Mouse (Mus musculus) limb, embryonic 11.5 days (tissue): ENCODE results near the gene Ddo. TPM values are rescaled to one million over a fixed set of nuclear protein-coding genes. Genes with fewer than 3 reads are reported as not detected.
A peak's percentile ranks its signal among the peaks of the same experiment; 100 is the strongest.

Experiments used
- ATAC-seq: fragments of 200-750 bp; cut with Nextera tagmentation; 2 replicates; pipeline ENCODE4 v1.8.0; 2017; ENCODE audit warnings: low read depth; ENCODE audit not compliant: insufficient number of reproducible peaks, low FRiP score, low TSS enrichment
- DNase-seq: peaks from one replicate; pipeline ENCODE4 v3.0.0-alpha.2; 2015; ENCODE audit warnings: low spot score
- H3K27ac ChIP-seq: fragments of 300-500 bp; sonication (generic); replicated peaks from 2 replicates; pipeline ENCODE4 v1.5.1; 2014; ENCODE audit warnings: low read depth, mild to moderate bottlenecking, low read length
- H3K27me3 ChIP-seq: fragments of 300-500 bp; sonication (generic); 2 replicates; pipeline ENCODE4 v1.6.1; 2014; ENCODE audit warnings: mild to moderate bottlenecking, low read length, mixed read lengths; ENCODE audit not compliant: control insufficient read depth, insufficient read depth
- H3K36me3 ChIP-seq: fragments of 300-500 bp; sonication (generic); 2 replicates; pipeline ENCODE4 v1.6.1; 2014; ENCODE audit warnings: mild to moderate bottlenecking, low read length, moderate library complexity, mixed read lengths; ENCODE audit not compliant: control insufficient read depth, insufficient read depth
- H3K4me1 ChIP-seq: fragments of 300-500 bp; sonication (generic); 2 replicates; pipeline ENCODE4 v1.6.1; 2014; ENCODE audit warnings: low read length, mixed read lengths; ENCODE audit not compliant: control insufficient read depth, insufficient read depth
- H3K4me2 ChIP-seq: fragments of 300-500 bp; sonication (generic); 2 replicates; pipeline ENCODE4 v1.6.1; 2014; ENCODE audit warnings: low read depth, mild to moderate bottlenecking, moderate library complexity; ENCODE audit not compliant: severe bottlenecking
- H3K4me3 ChIP-seq: fragments of 300-500 bp; sonication (generic); 2 replicates; pipeline ENCODE4 v1.5.1; 2014; ENCODE audit warnings: low read depth, low read length
- H3K9ac ChIP-seq: fragments of 300-500 bp; sonication (generic); 2 replicates; pipeline ENCODE4 v1.6.1; 2014; ENCODE audit warnings: mild to moderate bottlenecking, low read length
- H3K9me3 ChIP-seq: fragments of 300-500 bp; sonication (generic); 2 replicates; pipeline ENCODE4 v1.6.1; 2016; ENCODE audit warnings: low read length; ENCODE audit not compliant: control insufficient read depth
- WGBS: fragments of 180-500 bp; shearing (Covaris S2); extraction: QIAGEN DNeasy Blood & Tissue Kit; methylation state at CpG from one replicate; pipeline ENCODE4 v1.1.7; 2014; 5-methylcytosine and 5-hydroxymethylcytosine counted together
- polyA plus RNA-seq: library from polyadenylated mRNA; unstranded; fragments of >200 nt; fragmentation: Nextera tagmentation; extraction: Ambion mirVana; gene quantifications from 2 replicates; pipeline ENCODE4 v1.2.1, GENCODE M21; 2014

Ddo gene
- polyA plus RNA-seq, 1 experiment from 2014 or later, result 0.15 TPM

DNA sequence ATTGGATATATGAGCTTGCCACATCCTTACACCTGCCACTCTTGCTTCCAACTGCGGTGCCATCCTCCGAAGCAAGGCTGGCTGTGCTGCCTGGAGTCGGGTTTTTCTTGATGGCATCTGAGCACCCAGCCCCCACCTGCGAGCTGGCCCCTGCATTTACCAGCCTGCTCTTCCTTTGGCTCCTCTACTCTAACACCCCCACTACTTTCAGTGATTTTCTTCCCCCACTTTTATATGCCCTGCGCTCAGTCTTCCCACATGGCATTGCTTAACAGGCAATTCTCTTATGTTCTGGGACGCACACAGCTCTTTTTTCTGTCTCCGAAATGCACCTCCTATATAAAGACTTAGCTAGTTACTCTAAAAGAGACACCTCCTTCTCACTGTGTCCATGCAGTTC, 54.5 kb downstream of the Ddo start:
- 92% methylated on average over 7 of the region's 7 CpGs for WGBS
- H3K4me1 ChIP-seq, result peaks cover 8% of the 10 kb centered on the region; the same call in 1 of the 2 replicates
- H3K4me2 ChIP-seq, result no peak overlapping the region
- H3K9me3 ChIP-seq, result no peaks in the 10 kb centered on the region
- DNase-seq (no peak), ATAC-seq (no peak)
- no peak overlapping the region for H3K9ac ChIP-seq
- H3K36me3 ChIP-seq, result no peaks in the 10 kb centered on the region
- H3K27ac ChIP-seq, result no peak overlapping the region
- no peak overlapping the region for H3K4me3 ChIP-seq
- H3K27me3 ChIP-seq, result no peaks in the 10 kb centered on the region

DNA sequence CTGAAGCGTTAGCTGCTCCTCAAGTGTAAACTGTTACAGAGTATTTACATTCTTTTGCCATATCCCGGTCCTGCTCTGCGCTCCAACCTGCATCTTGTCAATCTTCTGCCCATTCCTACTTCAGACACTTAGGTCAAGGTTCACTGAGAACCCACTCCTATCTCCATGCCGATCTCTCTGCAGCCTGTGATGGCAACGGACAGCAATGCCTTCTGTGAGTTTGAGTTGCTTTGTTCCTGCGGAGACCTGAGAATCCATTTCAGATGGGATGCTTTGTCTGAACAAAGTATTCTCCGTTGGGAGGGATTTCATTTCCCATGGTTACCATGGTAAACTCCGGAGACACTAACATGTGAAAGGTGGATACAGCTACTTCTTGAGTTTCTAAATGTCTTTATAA, 55.8 kb downstream of the Ddo start:
- peaks cover 8% of the 10 kb centered on the region; the same call in 1 of the 2 replicates for H3K4me1 ChIP-seq
- H3K27me3 ChIP-seq, result no peaks in the 10 kb centered on the region
- 60% methylated on average over 8 of the region's 8 CpGs for WGBS
- H3K27ac ChIP-seq, result no peak overlapping the region
- no peak overlapping the region for H3K4me2 ChIP-seq
- ATAC-seq (no peak), DNase-seq (peak; percentile 16)
- H3K9me3 ChIP-seq, result no peaks in the 10 kb centered on the region
- no peaks in the 10 kb centered on the region for H3K36me3 ChIP-seq
- H3K9ac ChIP-seq, result no peak overlapping the region
- H3K4me3 ChIP-seq, result no peak overlapping the region

DNA sequence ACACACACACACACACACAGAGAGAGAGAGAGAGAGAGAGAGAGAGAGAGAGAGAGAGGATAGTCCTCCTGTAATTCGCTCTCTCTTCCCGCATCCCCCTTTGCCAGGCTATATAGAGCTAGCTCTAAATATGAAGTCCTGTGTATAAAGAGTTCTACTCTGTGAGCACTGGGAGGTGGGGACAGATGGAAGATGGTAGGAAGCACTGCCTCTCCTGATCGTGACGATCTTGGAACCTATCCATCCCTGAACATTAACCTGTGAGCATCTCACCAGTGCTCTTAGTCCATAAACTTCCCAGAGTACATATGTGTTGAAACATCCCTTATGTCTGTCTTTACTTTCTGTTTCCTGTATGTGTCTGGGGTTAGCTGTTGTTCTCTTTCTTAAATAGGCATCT, 57.2 kb downstream of the Ddo start:
- H3K27ac ChIP-seq, result no peak overlapping the region
- no peak overlapping the region for H3K9ac ChIP-seq
- no peaks in the 10 kb centered on the region for H3K36me3 ChIP-seq
- no peak overlapping the region for H3K4me2 ChIP-seq
- ATAC-seq, result no peak
- no peak for DNase-seq
- 94% methylated on average over 4 of the region's 4 CpGs for WGBS
- H3K4me3 ChIP-seq, result no peak overlapping the region
- H3K4me1 ChIP-seq, result peaks cover 8% of the 10 kb centered on the region; the same call in 1 of the 2 replicates
- H3K9me3 ChIP-seq, result no peaks in the 10 kb centered on the region
- no peaks in the 10 kb centered on the region for H3K27me3 ChIP-seq

DNA sequence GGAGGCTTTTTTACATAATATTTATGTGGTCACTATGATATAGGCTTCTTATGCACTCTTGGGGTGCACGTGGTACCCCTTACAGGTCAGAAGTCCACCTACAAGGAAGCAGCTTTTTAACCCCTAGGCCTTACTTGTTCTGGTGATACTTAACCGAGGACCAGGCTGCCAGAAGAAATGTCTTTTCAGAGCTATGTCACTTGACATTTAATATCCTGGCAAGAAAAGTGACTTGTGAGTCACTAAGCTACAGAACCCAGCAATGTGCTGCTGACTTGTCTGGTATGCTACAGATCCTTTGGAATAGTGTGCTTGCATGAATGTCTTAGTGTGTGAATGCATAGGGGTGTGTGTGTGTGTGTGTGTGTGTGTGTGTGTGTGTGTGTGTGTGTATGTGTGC, 57.6 kb downstream of the Ddo start:
- 66% methylated on average over 2 of the region's 2 CpGs for WGBS
- ATAC-seq, result no peak

DNA sequence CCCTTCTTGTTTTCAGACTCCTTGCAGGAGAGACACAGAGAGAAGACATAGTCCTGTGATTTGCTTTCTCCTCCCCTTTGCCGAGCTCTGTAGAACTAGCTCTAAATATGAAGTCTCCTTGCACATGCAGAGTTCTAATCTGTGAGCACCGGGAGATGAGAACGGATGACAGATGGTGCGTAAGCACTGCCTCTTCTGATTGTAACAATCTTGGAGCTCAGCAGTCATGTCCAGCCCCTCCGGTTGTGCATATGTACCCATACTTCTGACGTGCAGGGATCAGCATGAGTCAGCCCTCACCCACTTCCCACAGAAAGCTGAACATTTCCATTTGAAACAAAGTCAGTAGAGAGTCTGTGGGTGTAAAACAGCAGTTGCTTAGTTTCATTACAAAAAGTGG, 58.5 kb downstream of the Ddo start:
- Histone ChIP-seq H3K4me2 (no peak overlapping the region), H3K27me3 (no peaks in the 10 kb centered on the region), H3K4me1 (peaks cover 6% of the 10 kb centered on the region; the same call in 1 of the 2 replicates), H3K4me3 (no peak overlapping the region), H3K9ac (no peak overlapping the region), H3K9me3 (no peaks in the 10 kb centered on the region), H3K36me3 (no peaks in the 10 kb centered on the region), H3K27ac (no peak overlapping the region)
- DNase-seq, result peak; percentile 17
- no peak for ATAC-seq
- WGBS, result 83% methylated on average over 6 of the region's 6 CpGs

More for the DNA sequence above, 57.6 kb downstream of the Ddo start:
- Histone ChIP-seq H3K27me3 (no peaks in the 10 kb centered on the region), H3K27ac (no peak overlapping the region), H3K4me2 (no peak overlapping the region), H3K4me3 (no peak overlapping the region), H3K9ac (no peak overlapping the region), H3K36me3 (no peaks in the 10 kb centered on the region), H3K4me1 (peaks cover 8% of the 10 kb centered on the region; the same call in 1 of the 2 replicates), H3K9me3 (no peaks in the 10 kb centered on the region)
- peak; percentile 15 for DNase-seq

DNA sequence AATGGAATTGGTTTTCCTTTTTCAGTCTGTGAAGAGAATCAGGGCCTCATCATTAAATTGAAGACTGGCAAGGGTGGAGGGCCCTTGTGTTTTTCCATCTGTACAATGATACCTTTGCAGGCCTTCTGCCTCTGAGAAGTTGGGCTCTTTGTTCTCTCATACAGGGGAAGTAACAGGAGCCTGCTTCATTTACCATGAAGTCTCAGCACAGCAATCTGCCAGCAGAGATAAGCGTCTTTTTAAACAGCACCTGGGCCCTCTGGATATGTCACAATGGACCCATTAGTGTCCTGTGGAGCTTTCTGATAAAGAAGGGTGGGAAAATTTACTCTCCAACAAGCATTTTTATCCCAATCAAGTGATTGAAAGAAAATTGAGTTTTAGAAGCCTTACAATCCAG, 59.1 kb downstream of the Ddo start:
- H3K9me3 ChIP-seq, result no peaks in the 10 kb centered on the region

DNA sequence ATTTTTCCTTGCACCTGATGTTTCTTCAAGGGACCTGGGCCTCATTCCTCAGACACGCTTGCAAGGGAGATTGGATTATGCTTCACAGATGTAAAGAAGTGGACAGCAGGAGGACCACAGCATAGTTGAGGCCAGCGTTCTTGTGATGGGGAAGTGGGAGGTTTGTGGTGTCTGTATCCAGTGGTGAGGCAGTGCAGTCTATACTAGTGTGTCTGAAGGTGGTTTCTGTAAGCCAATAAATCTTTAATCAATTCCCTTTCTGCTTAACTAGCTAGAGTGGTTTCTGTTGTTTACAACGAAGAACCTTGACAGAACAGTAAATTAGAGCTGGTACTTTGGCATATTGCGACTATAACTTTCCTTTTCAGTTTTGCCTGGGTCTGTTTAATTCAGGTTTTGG, 68.8 kb downstream of the Ddo start:
- WGBS, result 59% methylated on average over 4 of the region's 4 CpGs
- no peak for ATAC-seq

More for the DNA sequence above, 59.1 kb downstream of the Ddo start:
- DNase-seq (peak; percentile 2), ATAC-seq (no peak)
- Histone ChIP-seq H3K4me2 (no peak overlapping the region), H3K27ac (no peak overlapping the region), H3K9ac (no peak overlapping the region), H3K36me3 (no peaks in the 10 kb centered on the region), H3K4me1 (peaks cover under 1% of the 10 kb centered on the region; the same call in 1 of the 2 replicates), H3K4me3 (no peak overlapping the region), H3K27me3 (no peaks in the 10 kb centered on the region)
- 66% methylated on average over 1 of the region's 1 CpGs for WGBS

DNA sequence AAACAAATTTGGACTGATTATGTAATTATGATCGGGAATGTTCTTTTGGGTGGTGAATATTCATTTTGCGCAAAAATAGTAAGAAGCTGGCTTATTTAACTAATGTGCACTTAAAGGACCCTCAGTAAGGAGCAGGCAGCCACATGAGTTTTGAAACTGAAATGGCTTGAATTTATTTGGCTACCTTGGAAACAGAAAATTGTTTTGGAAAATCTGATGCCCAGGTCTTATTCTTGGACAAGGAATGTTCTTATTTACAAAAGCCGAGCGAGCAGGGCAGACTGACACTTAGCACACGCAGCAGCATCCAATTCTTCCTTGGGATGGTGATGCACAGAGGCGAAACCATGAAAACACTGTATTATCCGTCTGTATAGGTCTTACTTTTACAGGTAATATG, 81.3 kb downstream of the Ddo start:
- Histone ChIP-seq H3K9me3 (no peaks in the 10 kb centered on the region), H3K27me3 (no peaks in the 10 kb centered on the region), H3K27ac (no peak overlapping the region), H3K4me2 (no peak overlapping the region), H3K4me1 (no peaks in the 10 kb centered on the region), H3K9ac (no peak overlapping the region), H3K4me3 (no peak overlapping the region), H3K36me3 (no peaks in the 10 kb centered on the region)
- WGBS, result 90% methylated on average over 7 of the region's 7 CpGs
- peak; percentile 12 for DNase-seq
- no peak for ATAC-seq

More for the DNA sequence above, 68.8 kb downstream of the Ddo start:
- no peaks in the 10 kb centered on the region for H3K4me1 ChIP-seq
- H3K9ac ChIP-seq, result no peak overlapping the region
- no peaks in the 10 kb centered on the region for H3K9me3 ChIP-seq
- no peaks in the 10 kb centered on the region for H3K36me3 ChIP-seq
- DNase-seq, result peak; percentile 9
- H3K27me3 ChIP-seq, result no peaks in the 10 kb centered on the region
- no peak overlapping the region for H3K4me2 ChIP-seq
- no peak overlapping the region for H3K4me3 ChIP-seq
- no peak overlapping the region for H3K27ac ChIP-seq

DNA sequence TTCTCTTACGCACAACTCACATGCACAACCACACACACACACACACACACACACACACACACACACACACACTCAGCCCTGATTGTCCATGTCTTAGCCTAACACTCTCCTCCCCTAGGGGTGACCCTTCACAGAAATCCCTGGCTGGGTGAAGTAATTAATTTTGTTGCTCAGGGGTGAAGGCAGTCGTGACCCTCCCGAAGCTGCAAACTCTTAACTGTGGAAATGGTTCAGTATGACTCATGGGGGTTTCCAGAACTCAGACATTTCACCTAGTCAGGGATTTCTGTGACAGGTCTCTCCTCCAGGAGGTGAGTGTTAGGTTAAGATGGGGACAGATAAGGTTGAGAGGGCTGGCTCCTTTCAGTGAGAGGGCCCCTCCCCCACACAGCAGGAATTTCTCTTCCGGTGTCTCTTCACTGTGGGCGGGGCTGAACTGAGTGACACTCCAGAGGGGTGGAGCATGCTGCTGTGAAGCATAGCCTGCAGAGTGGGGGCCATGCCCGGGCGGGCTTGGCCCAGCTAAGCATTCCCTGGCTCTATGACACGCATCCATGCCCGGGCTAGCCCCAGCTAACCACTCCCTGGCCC, 83.3 kb downstream of the Ddo start:
- Histone ChIP-seq H3K4me3 (no peak overlapping the region), H3K9me3 (no peaks in the 10 kb centered on the region), H3K36me3 (no peaks in the 10 kb centered on the region), H3K27me3 (no peaks in the 10 kb centered on the region), H3K4me2 (no peak overlapping the region), H3K9ac (no peak overlapping the region), H3K27ac (no peak overlapping the region), H3K4me1 (no peaks in the 10 kb centered on the region)
- DNase-seq, result peak; percentile 32
- no peak for ATAC-seq
- WGBS, result 35% methylated on average over 9 of the region's 9 CpGs
